Mouse (Mus musculus): ENCODE measurements around the gene Cdkn2aip.

DNA sequence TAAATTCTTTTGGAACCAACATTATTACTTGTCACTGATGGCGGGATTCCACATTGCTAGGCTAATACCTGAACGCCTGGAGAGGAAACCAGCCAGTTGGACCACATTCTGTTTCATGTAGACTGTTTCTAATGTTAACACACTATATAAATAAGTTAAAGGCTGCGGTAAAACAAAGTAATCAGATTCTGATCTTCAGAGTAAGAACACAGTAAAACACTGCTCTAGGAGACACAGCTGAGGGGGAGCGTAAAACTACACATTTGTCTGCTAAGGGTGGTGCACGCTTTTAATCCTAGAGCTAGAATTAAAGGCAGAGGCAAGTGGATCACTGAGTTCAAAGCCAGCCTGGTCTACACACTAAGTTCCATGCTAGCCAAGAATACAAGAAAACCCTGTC lies 51.0 kb downstream of the Cdkn2aip start:
- TF ChIP-seq CTCF (IDR thresholded peaks at IDR 0.05) (no peak), EP300 (IDR thresholded peaks at IDR 0.05) (0 out of 2 replicates have a peak, but pooled peaks have one; percentile 13)

Data from lung, postnatal 0 days (tissue).